Mouse (Mus musculus): ENCODE data around the gene Ntf3.

- TF ChIP-seq CTCF (IDR thresholded peaks at IDR 0.05; ENCODE audit: extremely low read depth, insufficient read depth, low read length) (no peak), POLR2A (IDR thresholded peaks at IDR 0.05; ENCODE audit: extremely low read depth, insufficient read depth, low read length) (no peak)
Measured at GRCm38 (mm10) chr6:126140961-126141360, 25.7 kb downstream of the Ntf3 start.
